Mouse (Mus musculus) hindbrain, embryonic 11.5 days (tissue): Measurements from ENCODE around the gene Abcc8. TPM values are rescaled to one million over a fixed set of nuclear protein-coding genes. Genes with fewer than 3 reads are reported as not detected.
A peak's percentile ranks its signal among the peaks of the same experiment; 100 is the strongest.

Experiments
- ATAC-seq: fragments of 200-750 bp; cut with Nextera tagmentation; 2 replicates; pipeline ENCODE4 v1.8.0; 2017; ENCODE audit warnings: mild to moderate bottlenecking, moderate TSS enrichment, moderate library complexity; ENCODE audit not compliant: low FRiP score
- DNase-seq: peaks from one replicate; pipeline ENCODE4 v3.0.0-alpha.2; 2015; ENCODE audit warnings: low spot score
- H3K27ac ChIP-seq: fragments of 300-500 bp; sonication (generic); 2 replicates; pipeline ENCODE4 v1.5.1; 2014; ENCODE audit warnings: mild to moderate bottlenecking, low read depth, low read length
- H3K27me3 ChIP-seq: fragments of 300-500 bp; sonication (generic); 2 replicates; pipeline ENCODE4 v1.6.1; 2014; ENCODE audit warnings: mild to moderate bottlenecking, low read length, moderate library complexity, mixed read lengths; ENCODE audit not compliant: control insufficient read depth, insufficient read depth
- H3K36me3 ChIP-seq: fragments of 300-500 bp; sonication (generic); 2 replicates; pipeline ENCODE4 v1.6.1; 2014; ENCODE audit warnings: mild to moderate bottlenecking, low read length, moderate library complexity, mixed read lengths; ENCODE audit not compliant: control insufficient read depth, insufficient read depth
- H3K4me1 ChIP-seq: fragments of 300-500 bp; sonication (generic); replicated peaks from 2 replicates; pipeline ENCODE4 v1.6.1; 2014; ENCODE audit warnings: low read length, mixed read lengths; ENCODE audit not compliant: control insufficient read depth, insufficient read depth
- H3K4me2 ChIP-seq: fragments of 300-500 bp; sonication (generic); replicated peaks from 2 replicates; pipeline ENCODE4 v1.6.1; 2014; ENCODE audit warnings: mild to moderate bottlenecking, low read depth, low read length
- H3K4me3 ChIP-seq: fragments of 300-500 bp; sonication (generic); 2 replicates; pipeline ENCODE4 v1.5.1; 2014; ENCODE audit warnings: low read depth, low read length
- H3K9ac ChIP-seq: fragments of 300-500 bp; sonication (generic); 2 replicates; pipeline ENCODE4 v1.6.1; 2014; ENCODE audit warnings: low read depth, low read length
- H3K9me3 ChIP-seq: fragments of 300-500 bp; sonication (generic); 2 replicates; pipeline ENCODE4 v1.6.1; 2016; ENCODE audit warnings: low read length; ENCODE audit not compliant: control insufficient read depth
- WGBS: fragments of 180-500 bp; shearing (Covaris S2); extraction: QIAGEN DNeasy Blood & Tissue Kit; methylation state at CpG from one replicate; pipeline ENCODE4 v1.1.7; 2014; 5-methylcytosine and 5-hydroxymethylcytosine counted together
- polyA plus RNA-seq: library from polyadenylated mRNA; unstranded; fragments of >200 nt; fragmentation: Nextera tagmentation; extraction: Ambion mirVana; gene quantifications from 2 replicates; pipeline ENCODE4 v1.2.1, GENCODE M21; 2014

Gene Abcc8
- polyA plus RNA-seq, 1 experiment from 2014 or later, result 1.4 TPM

- Histone ChIP-seq H3K36me3 (no peaks in the 10 kb centered on the region), H3K27me3 (no peaks in the 10 kb centered on the region), H3K9ac (no peak overlapping the region), H3K27ac (no peak overlapping the region), H3K4me2 (no peak overlapping the region), H3K4me1 (0 out of 2 replicates have a peak, but pooled peaks cover 3% of the 10 kb centered on the region), H3K9me3 (no peaks in the 10 kb centered on the region), H3K4me3 (no peak overlapping the region)
- DNase-seq (no peak), ATAC-seq (no peak)
- WGBS, result 87% methylated on average over 15 of the region's 15 CpGs
Measured at GRCm38 (mm10) chr7:46111212-46111817, 68.5 kb downstream of the Abcc8 start.

- DNase-seq (no peak), ATAC-seq (no peak)
- H3K36me3 ChIP-seq, result no peaks in the 10 kb centered on the region
- H3K27me3 ChIP-seq, result no peaks in the 10 kb centered on the region
- H3K4me1 ChIP-seq, result 0 out of 2 replicates have a peak, but pooled peaks cover 3% of the 10 kb centered on the region
- no peak overlapping the region for H3K9ac ChIP-seq
- H3K4me3 ChIP-seq, result no peak overlapping the region
- no peaks in the 10 kb centered on the region for H3K9me3 ChIP-seq
- H3K27ac ChIP-seq, result no peak overlapping the region
- 79% methylated on average over 3 of the region's 3 CpGs for WGBS
- H3K4me2 ChIP-seq, result no peak overlapping the region
Measured at GRCm38 (mm10) chr7:46110079-46110478, 69.8 kb downstream of the Abcc8 start.

- no peak overlapping the region for H3K4me3 ChIP-seq
- DNase-seq, result no peak
- no peak for ATAC-seq
- H3K4me2 ChIP-seq, result no peak overlapping the region
- H3K36me3 ChIP-seq, result no peaks in the 10 kb centered on the region
- 96% methylated on average over 7 of the region's 7 CpGs for WGBS
- H3K27me3 ChIP-seq, result no peaks in the 10 kb centered on the region
- H3K9ac ChIP-seq, result no peak overlapping the region
- H3K9me3 ChIP-seq, result no peaks in the 10 kb centered on the region
- no peak overlapping the region for H3K27ac ChIP-seq
- no peaks in the 10 kb centered on the region for H3K4me1 ChIP-seq
Measured at GRCm38 (mm10) chr7:46105484-46105883, 74.3 kb downstream of the Abcc8 start.

- no peaks in the 10 kb centered on the region for H3K4me1 ChIP-seq
- H3K4me3 ChIP-seq, result no peak overlapping the region
- H3K9ac ChIP-seq, result no peak overlapping the region
- H3K36me3 ChIP-seq, result no peaks in the 10 kb centered on the region
- H3K27ac ChIP-seq, result no peak overlapping the region
- no peak for ATAC-seq
- DNase-seq, result no peak
- no peaks in the 10 kb centered on the region for H3K9me3 ChIP-seq
- WGBS, result 88% methylated on average over 27 of the region's 27 CpGs
- H3K4me2 ChIP-seq, result no peak overlapping the region
- no peaks in the 10 kb centered on the region for H3K27me3 ChIP-seq
Measured at GRCm38 (mm10) chr7:46104256-46104915, 75.4 kb downstream of the Abcc8 start.

GRCm38 (mm10) chr7:46103771-46104170, 76.1 kb downstream of the Abcc8 start:
- Histone ChIP-seq H3K9ac (no peak overlapping the region), H3K4me3 (no peak overlapping the region), H3K9me3 (no peaks in the 10 kb centered on the region), H3K27me3 (no peaks in the 10 kb centered on the region), H3K27ac (no peak overlapping the region), H3K36me3 (no peaks in the 10 kb centered on the region), H3K4me2 (no peak overlapping the region), H3K4me1 (no peaks in the 10 kb centered on the region)
- ATAC-seq (no peak), DNase-seq (no peak)
- 92% methylated on average over 8 of the region's 8 CpGs for WGBS

GRCm38 (mm10) chr7:46103075-46103591, 76.7 kb downstream of the Abcc8 start:
- Histone ChIP-seq H3K4me1 (no peaks in the 10 kb centered on the region), H3K4me2 (no peak overlapping the region), H3K4me3 (no peak overlapping the region), H3K9ac (no peak overlapping the region), H3K9me3 (no peaks in the 10 kb centered on the region), H3K36me3 (no peaks in the 10 kb centered on the region), H3K27me3 (no peaks in the 10 kb centered on the region; the same call in 1 of the 2 replicates), H3K27ac (no peak overlapping the region)
- 82% methylated on average over 8 of the region's 8 CpGs for WGBS
- no peak for ATAC-seq
- no peak for DNase-seq

GRCm38 (mm10) chr7:46100563-46100962, 79.3 kb downstream of the Abcc8 start, which contains the start of gene Kcnj11:
Gene Kcnj11 (minus strand): TSS chr7:46100764.
- Histone ChIP-seq H3K27ac (no peak within 1 kb of the TSS), H3K4me3 (peak within 1 kb of the TSS; percentile 53), H3K36me3 (no peaks in the 10 kb centered on the region), H3K4me2 (peak within 1 kb of the TSS; percentile 89), H3K27me3 (no peaks in the 10 kb centered on the region; the same call in 1 of the 2 replicates), H3K9ac (peak within 1 kb of the TSS; percentile 71), H3K4me1 (no peaks in the 10 kb centered on the region), H3K9me3 (no peaks in the 10 kb centered on the region)
- WGBS, result 1% methylated on average over 17 of the region's 34 CpGs
- DNase-seq, result peak; percentile 97
- ATAC-seq, result peak; percentile 84

GRCm38 (mm10) chr7:46099682-46100081, 80.2 kb downstream of the Abcc8 start:
- peak; percentile 38 for ATAC-seq
- no peak overlapping the region for H3K4me3 ChIP-seq
- H3K27ac ChIP-seq, result no peak overlapping the region
- WGBS, result 84% methylated on average over 13 of the region's 13 CpGs
- no peaks in the 10 kb centered on the region; the same call in 1 of the 2 replicates for H3K27me3 ChIP-seq
- H3K4me2 ChIP-seq, result no peak overlapping the region; the same call in 1 of the 2 replicates
- no peaks in the 10 kb centered on the region for H3K36me3 ChIP-seq
- no peak overlapping the region for H3K9ac ChIP-seq
- DNase-seq, result no peak
- no peaks in the 10 kb centered on the region for H3K9me3 ChIP-seq
- H3K4me1 ChIP-seq, result no peaks in the 10 kb centered on the region

GRCm38 (mm10) chr7:46098919-46099286, 80.9 kb downstream of the Abcc8 start:
- Histone ChIP-seq H3K27me3 (no peaks in the 10 kb centered on the region; the same call in 1 of the 2 replicates), H3K4me1 (no peaks in the 10 kb centered on the region), H3K4me2 (no peak overlapping the region), H3K4me3 (no peak overlapping the region), H3K9me3 (no peaks in the 10 kb centered on the region), H3K9ac (no peak overlapping the region), H3K36me3 (no peaks in the 10 kb centered on the region), H3K27ac (no peak overlapping the region)
- DNase-seq, result no peak
- WGBS, result 92% methylated on average over 19 of the region's 19 CpGs
- no peak for ATAC-seq
